Comparison of ENCODE assay signal across 24 mouse cellular contexts in genomic region chr12:110953900-110954299, GRCm38 (mm10). TPM values are rescaled to one million over a fixed set of nuclear protein-coding genes. Genes with fewer than 3 reads are reported as not detected.
DNase-seq lines count a peak whose midpoint lies in the region; ATAC-seq and TF ChIP-seq lines count a peak whose summit lies in the region.
"Had no signal": no experiment of that assay in that cellular context is flagged by ENCODE, and none has a peak within 500 bp of the region (broad histone marks: within the 10 kb centered on the region; RNA-seq: fewer than 3 reads in every experiment).

No protein-coding gene starts in this region.

- no peak for TF ChIP-seq CTCF in CH12.LX (conservative IDR thresholded peaks at IDR 0.05 in 1 of 2, IDR thresholded peaks at IDR 0.05 in 1 of 2; ENCODE audit: low read depth in 2 of 2, low read length in 2 of 2)
- TF ChIP-seq CTCF in MEL (IDR thresholded peaks at IDR 0.05 in 2 of 3, conservative IDR thresholded peaks at IDR 0.05 in 1 of 3; ENCODE audit: control insufficient read depth in 1 of 3, insufficient read depth in 1 of 3, low read depth in 2 of 3, low read length in 3 of 3, poor library complexity in 1 of 3, severe bottlenecking in 1 of 3), result no peak
- no peak for TF ChIP-seq CTCF in hindbrain, postnatal 0 days (IDR thresholded peaks at IDR 0.05; ENCODE audit: low read depth)

- H3K36me3 ChIP-seq in CH12.LX (replicated peaks in 1 of 2; ENCODE audit: control insufficient read depth in 1 of 2, insufficient read depth in 1 of 2, low read length in 1 of 2), result peaks cover 11 to 43% of the 10 kb centered on the region in 2 experiments
- H3K36me3 ChIP-seq in MEL (ENCODE audit: control insufficient read depth in 1 of 2, insufficient read depth in 2 of 2, low read length in 2 of 2), result peaks cover 0 to 28% of the 10 kb centered on the region in 2 experiments; a peak in 2 of 4 replicates
- peaks cover 19% of the 10 kb centered on the region for H3K36me3 ChIP-seq in liver, embryonic 13.5 days
- H3K36me3 ChIP-seq in hindbrain, postnatal 0 days (ENCODE audit: insufficient read depth, low read length), result peaks cover 7% of the 10 kb centered on the region; the same call in 1 of the 2 replicates

- in situ Hi-C loops in CH12.LX (cut with MboI; ENCODE audit: low pct_ligation_motif_present, low pct_unique_long_range_greater_than_20kb, low sequenced_read_pairs), result no loop called here

- no peak for TF ChIP-seq POLR2A in CH12.LX (IDR thresholded peaks at IDR 0.05; ENCODE audit: low read depth, low read length)
- no peak; a peak in 1 of 4 replicates for TF ChIP-seq POLR2A in MEL (IDR thresholded peaks at IDR 0.05; ENCODE audit: control insufficient read depth in 1 of 2, insufficient read depth in 1 of 2, low read depth in 1 of 2, low read length in 2 of 2, poor library complexity in 1 of 2)

- H3K27me3 ChIP-seq in CH12.LX (replicated peaks) (no peaks in the 10 kb centered on the region), MEL (ENCODE audit: control insufficient read depth in 1 of 2, insufficient read depth in 2 of 2, low read length in 2 of 2) (no peaks in the 10 kb centered on the region)
- no peaks in the 10 kb centered on the region for H3K27me3 ChIP-seq in liver, embryonic 13.5 days
- no peaks in the 10 kb centered on the region for H3K27me3 ChIP-seq in hindbrain, postnatal 0 days (ENCODE audit: insufficient read depth, low read length)
- H3K27me3 ChIP-seq: embryonic facial prominence, embryonic 12.5 days; hindbrain, embryonic 13.5 days; megakaryocyte, embryonic 14.5 days; neural tube, embryonic 13.5 days had no signal

- H3K79me2 ChIP-seq in CH12.LX (replicated peaks; ENCODE audit: control insufficient read depth, extremely low read depth, insufficient read depth, poor library complexity, severe bottlenecking) (no peaks in the 10 kb centered on the region), MEL (ENCODE audit: control insufficient read depth, insufficient read depth, low read length, poor library complexity) (no peaks in the 10 kb centered on the region)

- TF ChIP-seq EP300 in CH12.LX (IDR thresholded peaks at IDR 0.05; ENCODE audit: low read length) (no peak), MEL (IDR thresholded peaks at IDR 0.05; ENCODE audit: low read depth in 1 of 2, low read length in 2 of 2) (peak; percentile 70 to 89)

- TF ChIP-seq RAD21 in CH12.LX (IDR thresholded peaks at IDR 0.05; ENCODE audit: low read depth, low read length), result no peak
- no peak for TF ChIP-seq RAD21 in MEL (IDR thresholded peaks at IDR 0.05; ENCODE audit: low read depth, low read length)

- H3K9me3 ChIP-seq in CH12.LX (replicated peaks; ENCODE audit: low read length), result no peaks in the 10 kb centered on the region
- H3K9me3 ChIP-seq in MEL (replicated peaks; ENCODE audit: insufficient read depth, low read length), result no peaks in the 10 kb centered on the region
- H3K9me3 ChIP-seq in liver, embryonic 13.5 days (replicated peaks), result no peaks in the 10 kb centered on the region
- H3K9me3 ChIP-seq in hindbrain, postnatal 0 days (ENCODE audit: low read length), result no peaks in the 10 kb centered on the region
- H3K9me3 ChIP-seq: embryonic facial prominence, embryonic 12.5 days; hindbrain, embryonic 13.5 days; neural tube, embryonic 13.5 days had no signal

- H3K9ac ChIP-seq in CH12.LX (ENCODE audit: insufficient read depth, low read depth) (no peak overlapping the region), MEL (ENCODE audit: control insufficient read depth, low read depth, low read length, poor library complexity, severe bottlenecking) (peak overlapping the region; percentile 26)
- peak overlapping the region; percentile 53 for H3K9ac ChIP-seq in liver, embryonic 13.5 days
- H3K9ac ChIP-seq in hindbrain, postnatal 0 days (replicated peaks; ENCODE audit: low read length), result no peak overlapping the region
- H3K9ac ChIP-seq: embryonic facial prominence, embryonic 12.5 days; forebrain, postnatal 0 days; hindbrain, embryonic 13.5 days; neural tube, embryonic 13.5 days had no signal

- H3K27ac ChIP-seq in CH12.LX (ENCODE audit: insufficient read depth, low read depth) (no peak overlapping the region), MEL (ENCODE audit: control insufficient read depth, low read depth, low read length) (peak overlapping the region; percentile 91)
- peak overlapping the region; percentile 90 for H3K27ac ChIP-seq in liver, embryonic 13.5 days
- no peak overlapping the region for H3K27ac ChIP-seq in hindbrain, postnatal 0 days
- H3K27ac ChIP-seq: embryonic facial prominence, embryonic 12.5 days; heart, adult 2 months; hindbrain, embryonic 13.5 days; kidney, postnatal 0 days; neural tube, embryonic 13.5 days had no signal

- no peak for DNase-seq in CH12.LX (ENCODE audit: extremely low read depth)
- DNase-seq in MEL (ENCODE audit: low read depth, low spot score), result peak; percentile 64
- DNase-seq in liver, embryonic 13.5 days, result no peak
- DNase-seq in lung, postnatal 4 days, result no peak
- no peak for DNase-seq in hindbrain, postnatal 0 days (ENCODE audit: low spot score)
- DNase-seq in urinary bladder, postnatal 10 days (ENCODE audit: low spot score), result no peak
- DNase-seq: forebrain, postnatal 0 days; gastrocnemius, postnatal 14 days; heart, adult 2 months; heart, postnatal 36 days; kidney, adult 18-20 months; lung, adult 18-20 months; lung, postnatal 10 days; midbrain, embryonic 14.5 days; retina, postnatal 1 day; thymus, adult 18-20 months; thymus, postnatal 36 days had no signal

- no peak overlapping the region for H3K4me2 ChIP-seq in CH12.LX (ENCODE audit: insufficient read depth, low read depth, poor library complexity, severe bottlenecking)
- peak overlapping the region; percentile 25 for H3K4me2 ChIP-seq in liver, embryonic 13.5 days
- H3K4me2 ChIP-seq in hindbrain, postnatal 0 days (ENCODE audit: low read depth, low read length), result no peak overlapping the region
- H3K4me2 ChIP-seq: embryonic facial prominence, embryonic 12.5 days; hindbrain, embryonic 13.5 days; neural tube, embryonic 13.5 days had no signal

- H3K4me1 ChIP-seq in CH12.LX (ENCODE audit: control insufficient read depth in 1 of 2, insufficient read depth in 2 of 2) (peaks cover 3 to 35% of the 10 kb centered on the region in 2 experiments), MEL (ENCODE audit: control insufficient read depth in 1 of 2, insufficient read depth in 2 of 2, low read length in 2 of 2) (peaks cover 17 to 27% of the 10 kb centered on the region in 2 experiments)
- H3K4me1 ChIP-seq in liver, embryonic 13.5 days (replicated peaks), result peaks cover 45% of the 10 kb centered on the region
- H3K4me1 ChIP-seq in hindbrain, postnatal 0 days (ENCODE audit: insufficient read depth, low read length), result no peaks in the 10 kb centered on the region
- H3K4me1 ChIP-seq: embryonic facial prominence, embryonic 12.5 days; hindbrain, embryonic 13.5 days; neural tube, embryonic 13.5 days had no signal

- 42% methylated on average over 2 of the region's 2 CpGs for WGBS in liver, embryonic 13.5 days (ENCODE audit: insufficient replicate concordance)
- WGBS in hindbrain, postnatal 0 days, result 85% methylated on average over 2 of the region's 2 CpGs

- no peak overlapping the region for H3K4me3 ChIP-seq in CH12.LX (replicated peaks in 1 of 3; ENCODE audit: low read depth in 2 of 3, low read length in 2 of 3, poor library complexity in 1 of 3)
- H3K4me3 ChIP-seq in MEL (ENCODE audit: control insufficient read depth in 1 of 2, insufficient read depth in 1 of 2, low read depth in 2 of 2, low read length in 2 of 2), result no peak overlapping the region
- no peak overlapping the region for H3K4me3 ChIP-seq in liver, embryonic 13.5 days (replicated peaks)
- H3K4me3 ChIP-seq in hindbrain, postnatal 0 days (ENCODE audit: low read length), result no peak overlapping the region
- H3K4me3 ChIP-seq: embryonic facial prominence, embryonic 12.5 days; heart, adult 2 months; hindbrain, embryonic 13.5 days; megakaryocyte, embryonic 14.5 days; neural tube, embryonic 13.5 days had no signal

- dilution Hi-C loops in CH12.LX (cut with MboI; ENCODE audit: extremely low pct_ligation_motif_present, extremely low pct_unique_long_range_greater_than_20kb, low sequenced_read_pairs), result no loop called here

- no peak for ATAC-seq in liver, embryonic 13.5 days (ENCODE audit: low read depth)
- ATAC-seq in megakaryocyte-erythroid progenitor cell, adult 5-6 weeks (replicated peaks; ENCODE audit: low FRiP score, low TSS enrichment, poor library complexity, severe bottlenecking), result 0 out of 2 replicates have a peak, but pooled peaks have one; percentile 27
- no peak for ATAC-seq in hindbrain, postnatal 0 days
- ATAC-seq: forebrain, postnatal 0 days; inflammation-experienced regulatory T-cells, adult 6 months had no signal

TF ChIP-seq in CH12.LX, 34 proteins besides CTCF, POLR2A, EP300 and RAD21:
- TF ChIP-seq MAZ (IDR thresholded peaks at IDR 0.05; ENCODE audit: low read depth, low read length), result no peak
- TF ChIP-seq NELFE (IDR thresholded peaks at IDR 0.05; ENCODE audit: low read depth, low read length), result no peak
- TF ChIP-seq ZNF384 (IDR thresholded peaks at IDR 0.05; ENCODE audit: low read depth, low read length), result peak; percentile 70

TF ChIP-seq in MEL, 35 proteins besides CTCF, POLR2A, EP300 and RAD21 (continues in another document):
- no peak for TF ChIP-seq ZC3H11A (IDR thresholded peaks at IDR 0.05; ENCODE audit: low read depth, low read length)
- peak; percentile 71 for TF ChIP-seq ETS1 (IDR thresholded peaks at IDR 0.05; ENCODE audit: low read depth, low read length)
- no peak for TF ChIP-seq ELF1 (IDR thresholded peaks at IDR 0.05; ENCODE audit: low read depth, low read length)
- no peak for TF ChIP-seq NRF1 (IDR thresholded peaks at IDR 0.05; ENCODE audit: insufficient read depth, low read depth, low read length, poor library complexity, severe bottlenecking)
- TF ChIP-seq ZKSCAN1 (IDR thresholded peaks at IDR 0.05; ENCODE audit: low read depth, low read length), result peak; percentile 69; the same call in 1 of the 2 replicates
- no peak for TF ChIP-seq CHD2 (IDR thresholded peaks at IDR 0.05; ENCODE audit: low read length)
- TF ChIP-seq TCF12 (IDR thresholded peaks at IDR 0.05; ENCODE audit: low read depth, low read length), result peak; percentile 69; the same call in 1 of the 2 replicates
- TF ChIP-seq POLR2AphosphoS5 (IDR thresholded peaks at IDR 0.05; ENCODE audit: borderline replicate concordance, low read depth, low read length), result no peak

RNA-seq across cellular contexts. Expression of gene Ankrd9, which starts 24.9 kb away (rescaled TPM):
- total RNA-seq in CH12.LX (2012; rRNA removed) (4.7 and 5.2 TPM in 2 replicates), CH12.LX (2014; rRNA removed) (2.1 and 2.5 TPM in 2 replicates), MEL (2012; rRNA removed) (17.8 and 26.0 TPM in 2 replicates)
- polyA plus RNA-seq in CH12.LX (2012; ENCODE audit: insufficient read length, low read depth) (1.5 and 2.4 TPM in 2 replicates), MEL (2012; ENCODE audit: insufficient read depth in 1 of 2, insufficient read length in 2 of 2, low read depth in 1 of 2, low replicate concordance in 2 of 2, missing spikeins in 1 of 2) (10 to 100 TPM in 1 of 2 experiments, not detected in 1; 13.8 TPM)
- polyA plus RNA-seq in liver, embryonic 13.5 days (2015; fragmentation: Nextera tagmentation; extraction: Ambion mirVana), result 54.2 and 57.6 TPM in 2 replicates
- total RNA-seq in megakaryocyte-erythroid progenitor cell, adult 5-6 weeks (2014; fragmentation: Nextera tagmentation), result 3.6 and 5.7 TPM in 2 replicates
- total RNA-seq in megakaryocyte-erythroid progenitor cell, adult 5-6 weeks (2017), result 2.2 and 3.6 TPM in 2 replicates
- 14.3 and 21.1 TPM in 2 replicates for total RNA-seq in hindbrain, postnatal 0 days (2014; rRNA removed)
- polyA plus RNA-seq in hindbrain, postnatal 0 days (2015; fragmentation: Nextera tagmentation; extraction: Ambion mirVana), result 12.8 and 14.8 TPM in 2 replicates

Comparison
In these comparisons a context has a peak if more than half of its experiments do, and no peak if none do; other contexts are left out.
1. H3K27ac ChIP-seq: peak in MEL (single experiment) and liver, embryonic 13.5 days (single experiment); none in CH12.LX (single experiment) and hindbrain, postnatal 0 days (single experiment).
2. H3K9ac ChIP-seq: peak in MEL (single experiment) and liver, embryonic 13.5 days (single experiment); none in CH12.LX (single experiment) and hindbrain, postnatal 0 days (single experiment).
3. Of the 35 proteins assayed by ChIP-seq in both MEL and CH12.LX: peak only in MEL: EP300, ETS1, HCFC1, SIN3A, TBP, TCF12 and 1 more; only in CH12.LX: none; in both: ZNF384; in neither: 27.